Mouse (Mus musculus) testis, adult 2 months (tissue): Measurements from ENCODE around the gene Krtap27-1. TPM values are rescaled to one million over a fixed set of nuclear protein-coding genes. Genes with fewer than 3 reads are reported as not detected.

ENCODE experiments used
- H3K27ac ChIP-seq: fragments of 200-500 bp; 2 replicates; pipeline ENCODE4 v1.5.1; 2012; ENCODE audit warnings: low read depth, low read length; ENCODE audit not compliant: control insufficient read depth, insufficient read depth
- H3K27me3 ChIP-seq: fragments of 200-500 bp; 2 replicates; pipeline ENCODE4 v1.6.1; 2012; ENCODE audit warnings: mild to moderate bottlenecking, low read length, moderate library complexity; ENCODE audit not compliant: control insufficient read depth, insufficient read depth
- H3K36me3 ChIP-seq: fragments of 200-500 bp; 2 replicates; pipeline ENCODE4 v1.6.1; 2012; ENCODE audit warnings: mild to moderate bottlenecking, low read length; ENCODE audit not compliant: control insufficient read depth, insufficient read depth
- H3K4me1 ChIP-seq: fragments of 200-500 bp; 2 replicates; pipeline ENCODE4 v1.6.1; 2012; ENCODE audit warnings: low read length; ENCODE audit not compliant: control insufficient read depth, insufficient read depth
- H3K4me3 ChIP-seq: fragments of 200-500 bp; 2 replicates; pipeline ENCODE4 v1.5.1; 2012; ENCODE audit warnings: low read depth, mild to moderate bottlenecking, low read length, moderate library complexity, mixed read lengths; ENCODE audit not compliant: control insufficient read depth
- CTCF ChIP-seq: fragments of 200-500 bp; IDR thresholded peaks from 2 replicates; pipeline ENCODE4 v1.5.1; 2012; ENCODE audit warnings: low read depth, mild to moderate bottlenecking, inconsistent platforms, low read length, moderate library complexity; ENCODE audit not compliant: control insufficient read depth, insufficient read depth, insufficient replicate concordance
- POLR2A ChIP-seq: fragments of 200-500 bp; IDR thresholded peaks from 2 replicates; pipeline ENCODE4 v1.6.1; 2012; ENCODE audit warnings: low read depth, mild to moderate bottlenecking, inconsistent platforms, low read length, moderate library complexity; ENCODE audit not compliant: control insufficient read depth
- polyA plus RNA-seq: library from polyadenylated mRNA; depleted of rRNA; stranded (reverse); fragments of >200 nt; gene quantifications from 2 replicates; pipeline ENCODE4 v1.2.3, GENCODE M21; 2012; rRNA removed

Gene Krtap27-1
- polyA plus RNA-seq, 1 experiment = not detected

GRCm38 (mm10) chr16:88646366-88647111 is 24.9 kb downstream of the Krtap27-1 start:
- no peaks in the 10 kb centered on the region for H3K36me3 ChIP-seq
- H3K4me3 ChIP-seq = no peak overlapping the region
- H3K4me1 ChIP-seq = peaks cover 3% of the 10 kb centered on the region; the same call in 1 of the 2 replicates
- TF ChIP-seq POLR2A (no peak), CTCF (no peak)
- H3K27me3 ChIP-seq = no peaks in the 10 kb centered on the region
- no peak overlapping the region for H3K27ac ChIP-seq

GRCm38 (mm10) chr16:88640053-88640452 is 31.4 kb downstream of the Krtap27-1 start:
- H3K36me3 ChIP-seq = no peaks in the 10 kb centered on the region
- H3K4me1 ChIP-seq = no peaks in the 10 kb centered on the region
- H3K27ac ChIP-seq = no peak overlapping the region
- TF ChIP-seq POLR2A (no peak), CTCF (no peak)
- H3K4me3 ChIP-seq = no peak overlapping the region
- no peaks in the 10 kb centered on the region for H3K27me3 ChIP-seq

- Histone ChIP-seq H3K36me3 (no peaks in the 10 kb centered on the region), H3K27ac (no peak overlapping the region), H3K4me3 (no peak overlapping the region), H3K27me3 (no peaks in the 10 kb centered on the region), H3K4me1 (no peaks in the 10 kb centered on the region)
- TF ChIP-seq POLR2A (no peak), CTCF (no peak)
Measured at GRCm38 (mm10) chr16:88635142-88635541, 36.3 kb downstream of the Krtap27-1 start.

- no peaks in the 10 kb centered on the region for H3K27me3 ChIP-seq
- no peak overlapping the region for H3K4me3 ChIP-seq
- no peak for TF ChIP-seq POLR2A
- TF ChIP-seq CTCF = no peak
- no peak overlapping the region for H3K27ac ChIP-seq
- no peaks in the 10 kb centered on the region for H3K36me3 ChIP-seq
- H3K4me1 ChIP-seq = peaks cover 2% of the 10 kb centered on the region; the same call in 1 of the 2 replicates
Measured at GRCm38 (mm10) chr16:88631474-88631873, 40.0 kb downstream of the Krtap27-1 start.

GRCm38 (mm10) chr16:88627566-88627965 is 43.9 kb downstream of the Krtap27-1 start, which contains the start of gene 2310079G19Rik:
Gene 2310079G19Rik (minus strand): TSS chr16:88627666.
- H3K4me1 ChIP-seq = peaks cover 2% of the 10 kb centered on the region; the same call in 1 of the 2 replicates
- no peak within 1 kb of the TSS for H3K4me3 ChIP-seq
- no peaks in the 10 kb centered on the region for H3K36me3 ChIP-seq
- H3K27me3 ChIP-seq = no peaks in the 10 kb centered on the region
- no peak within 1 kb of the TSS for H3K27ac ChIP-seq
- TF ChIP-seq POLR2A = no peak
- TF ChIP-seq CTCF = no peak

Other genes with a start within 250 kb of the Krtap27-1 start
- not detected in 2 replicates for gene Cldn17, start 164.7 kb downstream of the Krtap27-1 start, polyA plus RNA-seq
- gene Cldn8, start 108.5 kb downstream of the Krtap27-1 start, polyA plus RNA-seq = 2.8 TPM in 1 of 2 replicates, not detected in the other
- 0.06 TPM in 1 of 2 replicates, not detected in the other for gene Krtap24-1, start 59.4 kb downstream of the Krtap27-1 start, polyA plus RNA-seq
- not detected in 2 replicates for gene 2310079G19Rik, start 44.0 kb downstream of the Krtap27-1 start, polyA plus RNA-seq
- not detected in 2 replicates for gene Krtap26-1, start 23.9 kb downstream of the Krtap27-1 start, polyA plus RNA-seq
- gene 2310061N02Rik, start 36.3 kb upstream of the Krtap27-1 start, polyA plus RNA-seq = not detected in 2 replicates
- gene Krtap13-1, start 57.2 kb upstream of the Krtap27-1 start, polyA plus RNA-seq = not detected in 2 replicates
- 0.12 and 0.17 TPM in 2 replicates for gene Krtap13, start 80.0 kb upstream of the Krtap27-1 start, polyA plus RNA-seq
- gene 2310034C09Rik, start 87.2 kb upstream of the Krtap27-1 start, polyA plus RNA-seq = not detected in 2 replicates
- gene 2310057N15Rik, start 102.5 kb upstream of the Krtap27-1 start, polyA plus RNA-seq = not detected in 2 replicates
- gene Gm5965, start 106.2 kb upstream of the Krtap27-1 start, polyA plus RNA-seq = not detected in 2 replicates
- gene Gm20741, start 140.5 kb upstream of the Krtap27-1 start, polyA plus RNA-seq = not detected in 2 replicates
- not detected in 2 replicates for gene Krtap15, start 148.5 kb upstream of the Krtap27-1 start, polyA plus RNA-seq
- not detected in 2 replicates for gene Krtap14, start 154.5 kb upstream of the Krtap27-1 start, polyA plus RNA-seq
- gene Krtap19-1, start 197.7 kb upstream of the Krtap27-1 start, polyA plus RNA-seq = not detected in 2 replicates
- not detected in 2 replicates for gene Krtap19-2, start 202.6 kb upstream of the Krtap27-1 start, polyA plus RNA-seq
- not detected in 2 replicates for gene Krtap19-3, start 206.4 kb upstream of the Krtap27-1 start, polyA plus RNA-seq
- not detected in 2 replicates for gene Krtap19-4, start 213.4 kb upstream of the Krtap27-1 start, polyA plus RNA-seq
- not detected in 2 replicates for gene Krtap19-5, start 224.8 kb upstream of the Krtap27-1 start, polyA plus RNA-seq